Mouse (Mus musculus) megakaryocyte, embryonic 14.5 days (primary cell): ENCODE results near the gene Stfa2. TPM values are rescaled to one million over a fixed set of nuclear protein-coding genes. Genes with fewer than 3 reads are reported as not detected.
"Not testable (repeated sequence)": the region's sequence is repeated elsewhere in the genome, so short reads cannot be mapped to it uniquely, and the experiment has no call there.

Experiments used
- H3K27me3 ChIP-seq: replicated peaks from 2 replicates; pipeline ENCODE3; 2012; ENCODE audit warnings: inconsistent platforms
- H3K36me3 ChIP-seq: replicated peaks from 2 replicates; pipeline ENCODE3; 2012; ENCODE audit warnings: low read length, inconsistent platforms, mixed read lengths
- H3K4me1 ChIP-seq: 2 replicates; pipeline ENCODE4 v1.6.1; 2012; ENCODE audit warnings: inconsistent platforms
- H3K4me3 ChIP-seq: replicated peaks from 2 replicates; pipeline ENCODE3; 2012; ENCODE audit warnings: moderate library complexity, mild to moderate bottlenecking, inconsistent platforms
- H3K9me3 ChIP-seq: 2 replicates; pipeline ENCODE4 v1.6.1; 2012; ENCODE audit warnings: inconsistent platforms
- FLI1 ChIP-seq: IDR thresholded peaks from 2 replicates; pipeline ENCODE4 v1.6.1; 2012; ENCODE audit warnings: low read length, inconsistent platforms, mixed read lengths
- GATA1 ChIP-seq: IDR thresholded peaks from 3 replicates; pipeline ENCODE4 v1.6.1; 2012; ENCODE audit warnings: mixed read lengths, low read length, inconsistent platforms, borderline replicate concordance
- polyA plus RNA-seq: library from polyadenylated mRNA; stranded (reverse); fragments of >175 nt; gene quantifications from 2 replicates; pipeline ENCODE4 v1.2.3, GENCODE M21; 2012; ENCODE audit warnings: low replicate concordance; ENCODE audit not compliant: insufficient read depth

Stfa2 gene
- polyA plus RNA-seq: 0.78 TPM in 1 of 2 replicates, not detected in the other

DNA sequence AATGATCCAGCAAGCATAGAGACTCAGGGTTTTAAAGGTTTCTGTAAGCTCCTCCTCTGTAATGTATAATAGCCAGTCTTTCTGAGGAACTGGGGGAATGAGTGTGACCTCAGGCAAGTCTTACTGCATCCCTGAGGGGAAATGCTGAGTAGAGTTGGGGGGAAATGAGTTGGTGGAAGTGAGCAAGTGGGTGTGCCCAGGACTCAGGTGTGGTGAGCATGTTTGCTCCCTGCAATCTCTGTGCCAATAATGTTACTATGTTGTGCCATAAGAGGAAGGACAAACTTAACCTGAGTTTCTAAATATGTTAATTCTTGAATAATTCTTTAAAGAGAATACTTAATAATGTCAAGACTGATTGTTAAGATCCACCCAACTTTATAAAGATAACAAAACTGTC lies at the start of gene Stfa2:
Stfa2 (minus strand) TSS at position 101 of the 400 bp plus-strand sequence.
- H3K36me3 ChIP-seq: no peaks in the 10 kb centered on the region
- H3K9me3 ChIP-seq: no peaks in the 10 kb centered on the region
- no peak for TF ChIP-seq GATA1
- no peak for TF ChIP-seq FLI1
- no peak within 1 kb of the TSS for H3K4me3 ChIP-seq
- no peaks in the 10 kb centered on the region for H3K27me3 ChIP-seq
- no peaks in the 10 kb centered on the region for H3K4me1 ChIP-seq

GRCm38 (mm10) chr16:36455342-36455802 lies 47.1 kb upstream of the Stfa2 start, which contains the start of gene Stfa3:
Gene Stfa3, minus strand, starts transcription at chr16:36455392.
- Histone ChIP-seq H3K27me3 (no peaks in the 10 kb centered on the region), H3K36me3 (no peaks in the 10 kb centered on the region), H3K4me1 (no peaks in the 10 kb centered on the region), H3K4me3 (no peak within 1 kb of the TSS), H3K9me3 (no peaks in the 10 kb centered on the region)
- TF ChIP-seq GATA1 (no peak), FLI1 (no peak)

- not testable (repeated sequence) for H3K4me1 ChIP-seq, H3K27me3 ChIP-seq, H3K9me3 ChIP-seq, H3K4me3 ChIP-seq, H3K36me3 ChIP-seq
These were observed 12.7 kb upstream of the Stfa2 start for GRCm38 (mm10) chr16:36420979-36421378.

DNA sequence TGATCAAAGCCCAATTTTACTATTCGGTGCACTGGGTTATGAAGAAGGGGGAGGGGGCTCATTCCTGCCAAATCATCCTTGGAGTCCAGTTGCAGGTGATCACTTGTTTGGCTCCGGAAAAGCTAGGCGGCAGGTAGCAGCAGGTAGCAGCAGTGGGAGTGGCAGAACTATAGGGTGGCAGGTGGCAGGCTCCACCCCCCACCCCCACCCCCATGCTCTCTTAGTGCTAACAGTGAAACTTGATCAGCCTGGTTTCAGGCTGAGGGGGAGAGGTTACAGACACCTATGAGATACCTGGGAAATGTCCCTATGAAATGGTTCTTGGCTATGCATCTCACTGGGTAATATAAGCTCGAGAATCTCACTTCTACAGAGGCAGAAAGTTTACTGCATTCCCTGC lies 19.2 kb downstream of the Stfa2 start:
- no peaks in the 10 kb centered on the region for H3K27me3 ChIP-seq
- H3K4me3 ChIP-seq: no peak overlapping the region
- TF ChIP-seq FLI1: no peak
- TF ChIP-seq GATA1: no peak
- H3K36me3 ChIP-seq: no peaks in the 10 kb centered on the region
- H3K9me3 ChIP-seq: no peaks in the 10 kb centered on the region
- peaks cover 8% of the 10 kb centered on the region; the same call in 1 of the 2 replicates for H3K4me1 ChIP-seq

DNA sequence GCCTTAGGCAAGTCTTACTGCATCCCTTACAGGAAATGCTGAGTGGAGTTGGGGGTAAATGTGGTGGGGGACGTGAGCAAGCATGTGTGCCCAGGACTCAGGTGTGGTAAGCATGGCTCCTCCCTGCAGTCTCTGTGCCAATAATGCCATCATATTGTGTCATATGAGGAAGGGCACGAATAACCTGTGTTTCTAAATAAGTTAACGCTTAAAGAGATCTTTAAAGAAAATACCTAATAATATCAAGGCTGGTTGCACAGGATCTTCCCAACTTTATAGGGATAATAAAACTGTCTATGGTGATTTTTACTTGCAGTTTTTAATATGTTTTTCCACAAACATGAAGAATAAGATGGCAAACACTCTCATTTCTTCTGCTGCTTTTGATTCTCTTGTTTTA lies 40.6 kb downstream of the Stfa2 start, which contains the start of gene BC100530:
BC100530 (minus strand) TSS at position 101 of the 400 bp plus-strand sequence.
- H3K36me3 ChIP-seq, H3K4me3 ChIP-seq, H3K4me1 ChIP-seq, H3K27me3 ChIP-seq, H3K9me3 ChIP-seq: not testable (repeated sequence)

Other genes starting within 250 kb of the Stfa2 start
- gene Gm5483, start 224.2 kb downstream of the Stfa2 start, polyA plus RNA-seq: 2.0 TPM in 1 of 2 replicates, not detected in the other
- gene Gm5416, start 198.1 kb downstream of the Stfa2 start, polyA plus RNA-seq: not detected in 2 replicates
- not detected in 2 replicates for gene 2010005H15Rik, start 187.0 kb downstream of the Stfa2 start, polyA plus RNA-seq
- gene Stfa1, start 131.5 kb downstream of the Stfa2 start, polyA plus RNA-seq: not detected in 2 replicates
- not detected in 2 replicates for gene BC117090, start 74.1 kb downstream of the Stfa2 start, polyA plus RNA-seq
- gene BC100530, start 40.7 kb downstream of the Stfa2 start, polyA plus RNA-seq: 3.2 TPM in 1 of 2 replicates, not detected in the other
- gene Stfa3, start 46.9 kb upstream of the Stfa2 start, polyA plus RNA-seq: not detected in 2 replicates
- gene Casr, start 153.7 kb upstream of the Stfa2 start, polyA plus RNA-seq: not detected in 2 replicates